Mouse (Mus musculus): ENCODE measurements at regions not wholly inside any gene's neighbourhood (a gene's known extent, or its start where the extent isn't known, plus 50 kb on each side); places are given as distances from the start of the nearest gene placed in this dataset.

DNA sequence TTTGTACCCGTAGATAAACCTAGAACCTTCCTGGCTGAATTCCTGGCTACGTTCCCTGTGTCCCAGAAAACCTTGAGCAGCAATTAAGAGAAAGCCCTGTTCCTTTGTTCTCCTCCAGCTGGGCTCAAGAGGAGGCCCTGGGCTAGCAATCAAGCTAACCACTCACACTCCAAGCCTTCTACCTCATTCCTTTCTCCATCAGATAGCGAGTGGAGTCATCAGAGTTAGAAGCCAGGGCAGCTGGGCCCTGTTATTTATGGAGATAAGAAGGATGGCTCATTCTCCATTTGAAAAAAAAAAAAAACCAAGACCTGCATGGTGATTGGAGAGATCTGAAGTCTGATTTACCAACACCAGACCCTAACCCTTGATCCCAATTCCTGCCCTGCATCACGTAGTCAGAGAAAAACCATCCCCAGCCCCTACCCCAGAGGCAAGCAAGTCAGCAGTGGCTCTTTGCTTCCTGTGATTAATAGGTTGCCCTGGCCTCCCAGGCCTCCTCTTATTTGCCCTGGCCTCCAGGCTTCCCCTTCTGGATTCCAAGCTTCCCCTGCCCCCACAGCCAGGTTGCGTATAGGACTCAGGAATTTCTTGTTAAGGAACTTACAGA, 181.3 kb upstream of the Bcor start:
- TF ChIP-seq CHD2 (IDR thresholded peaks at IDR 0.05; ENCODE audit: low read depth, low read length) (no peak), HCFC1 (IDR thresholded peaks at IDR 0.05; ENCODE audit: borderline replicate concordance, insufficient read depth, low read length) (no peak)

Measured in ES-E14 (cell line).